Mouse (Mus musculus) brain, embryonic 14.5 days (tissue): ENCODE results near the gene Aox2. TPM values are rescaled to one million over a fixed set of nuclear protein-coding genes. Genes with fewer than 3 reads are reported as not detected.

Experiments used
- DNase-seq: peaks from one replicate; pipeline ENCODE4 v3.0.0-alpha.2; 2011; ENCODE audit warnings: low read depth
- CTCF ChIP-seq: fragments of 200-500 bp; IDR thresholded peaks from 2 replicates; pipeline ENCODE4 v1.5.1; 2012; ENCODE audit warnings: inconsistent platforms, mild to moderate bottlenecking, moderate library complexity, borderline replicate concordance; ENCODE audit not compliant: insufficient read depth, insufficient read length; ENCODE audit errors: extremely low read depth
- POLR2A ChIP-seq: fragments of 200-500 bp; IDR thresholded peaks from 2 replicates; pipeline ENCODE4 v1.6.1; 2012; ENCODE audit warnings: mild to moderate bottlenecking, inconsistent platforms, borderline replicate concordance; ENCODE audit not compliant: poor library complexity, insufficient read depth, insufficient read length, severe bottlenecking; ENCODE audit errors: extremely low read depth
- polyA plus RNA-seq: library from polyadenylated mRNA; depleted of rRNA; stranded (reverse); fragments of >200 nt; gene quantifications from 2 replicates; pipeline ENCODE4 v1.2.3, GENCODE M21; 2012

Gene Aox2
- polyA plus RNA-seq, 1 experiment: 0.04 TPM

DNA sequence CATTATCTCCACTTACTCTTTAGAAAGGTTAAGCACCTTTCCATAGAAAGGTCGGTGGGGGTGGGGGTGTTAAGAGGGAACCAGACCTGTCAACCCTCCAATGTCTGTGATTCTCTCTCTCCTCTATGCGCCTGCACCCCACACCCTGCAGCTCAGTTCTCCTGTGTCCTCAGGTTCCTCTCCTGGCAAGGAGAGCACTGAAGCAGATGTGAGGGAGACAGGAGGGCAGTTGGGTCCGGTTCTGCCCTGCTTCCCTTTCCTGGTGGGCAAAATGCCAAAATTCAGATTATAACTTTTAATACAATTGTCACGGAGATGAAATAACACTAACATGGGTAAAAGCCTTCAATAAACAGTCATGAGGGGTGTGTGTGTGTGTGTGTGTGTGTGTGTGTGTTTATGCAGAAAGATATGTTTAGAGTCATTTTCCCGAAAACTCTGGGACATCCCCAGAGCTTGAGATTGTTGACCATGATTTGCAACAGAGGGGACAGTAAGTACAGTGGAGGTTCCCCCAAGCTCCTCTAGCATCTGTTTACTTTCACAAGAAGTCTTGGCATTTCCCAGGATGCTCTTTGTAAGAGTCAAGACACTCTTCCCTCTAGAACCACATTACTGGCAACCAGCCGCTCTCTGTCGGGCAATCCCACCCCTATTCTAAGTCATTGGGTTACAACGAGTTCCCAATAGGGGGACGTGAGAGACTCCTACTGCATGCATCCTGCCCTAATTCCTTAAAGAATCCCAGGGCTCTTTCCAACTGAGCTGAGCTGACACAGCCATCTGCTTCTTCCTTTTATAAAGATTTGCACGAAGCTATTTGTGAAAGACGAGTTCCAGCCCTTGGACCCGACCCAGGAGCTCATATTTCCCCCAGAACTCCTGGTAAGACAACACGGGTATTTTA lies 13.5 kb downstream of the Aox2 start:
- no peak for TF ChIP-seq CTCF
- no peak for TF ChIP-seq POLR2A
- peak; percentile 64 for DNase-seq

DNA sequence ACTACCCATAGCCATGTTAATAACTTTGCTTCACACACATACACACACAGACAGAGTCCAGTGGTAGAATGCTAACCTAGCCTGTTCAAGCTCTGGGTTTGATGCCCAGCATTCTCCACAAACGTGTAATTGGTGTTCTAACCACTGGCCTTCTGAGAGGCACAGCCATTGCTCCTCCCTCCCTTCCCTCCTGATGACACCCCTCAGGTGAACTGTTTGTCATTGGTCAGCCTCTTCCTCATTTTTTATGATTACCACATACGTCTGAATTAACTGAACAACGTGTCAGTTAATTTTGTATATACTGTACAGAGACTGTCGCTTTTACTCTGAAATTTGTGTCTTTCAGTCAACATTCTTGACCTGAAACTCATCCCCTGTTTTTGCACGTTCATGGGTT lies 16.6 kb downstream of the Aox2 start:
- TF ChIP-seq CTCF: no peak
- TF ChIP-seq POLR2A: no peak
- DNase-seq: no peak

GRCm38 (mm10) chr1:58296278-58296677 lies 18.2 kb downstream of the Aox2 start:
- peak; percentile 90 for DNase-seq
- TF ChIP-seq CTCF (peak; percentile 86), POLR2A (no peak)

- TF ChIP-seq POLR2A (no peak), CTCF (no peak)
- no peak for DNase-seq
These were observed 18.7 kb downstream of the Aox2 start for GRCm38 (mm10) chr1:58296821-58297220.

DNA sequence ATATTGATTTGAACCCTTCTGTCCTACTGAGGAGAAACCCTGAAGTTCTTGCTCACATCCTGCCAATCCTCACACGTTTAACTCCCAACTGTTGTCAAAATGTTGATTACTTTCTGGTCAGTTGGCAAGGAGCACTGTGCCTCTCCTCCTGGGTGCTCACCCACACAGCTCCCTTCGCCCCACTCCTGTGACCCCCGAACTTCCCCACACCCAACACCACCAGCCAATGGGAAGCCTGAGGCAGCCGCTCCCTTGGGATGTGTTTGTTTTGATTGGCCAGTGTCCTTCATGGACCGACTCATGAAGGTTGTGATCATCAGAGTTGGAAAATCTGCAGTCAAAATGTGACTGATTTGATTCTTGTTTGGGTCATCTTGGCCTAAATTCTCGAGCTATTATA lies 20.2 kb downstream of the Aox2 start:
- no peak for DNase-seq
- no peak for TF ChIP-seq POLR2A
- TF ChIP-seq CTCF: no peak

GRCm38 (mm10) chr1:58301073-58301472 lies 22.9 kb downstream of the Aox2 start:
- TF ChIP-seq CTCF (no peak), POLR2A (no peak)
- DNase-seq: no peak

DNA sequence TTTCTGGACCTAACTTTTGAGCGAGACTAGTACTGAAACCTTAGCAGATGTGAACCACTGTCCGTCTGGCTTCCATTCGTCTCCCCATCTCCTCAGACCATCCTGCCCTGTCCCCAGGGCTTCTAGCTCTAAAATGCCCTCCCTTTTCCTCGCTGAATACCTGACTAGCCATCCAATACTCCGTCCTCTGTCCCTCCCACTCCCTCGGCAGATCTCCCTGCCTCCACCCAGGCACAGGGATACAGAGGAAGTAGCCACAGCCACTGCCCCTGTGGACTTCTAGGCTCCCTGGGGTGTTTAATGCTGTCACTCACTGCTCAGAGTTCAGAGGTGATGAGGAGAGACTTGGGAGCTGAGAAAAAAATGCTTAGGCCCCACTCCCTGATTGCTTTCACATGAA lies 23.9 kb downstream of the Aox2 start:
- DNase-seq: no peak
- TF ChIP-seq CTCF (no peak), POLR2A (no peak)

- TF ChIP-seq CTCF: no peak
- no peak for TF ChIP-seq POLR2A
- DNase-seq: no peak
These were observed 24.9 kb downstream of the Aox2 start for GRCm38 (mm10) chr1:58303009-58303408.

DNA sequence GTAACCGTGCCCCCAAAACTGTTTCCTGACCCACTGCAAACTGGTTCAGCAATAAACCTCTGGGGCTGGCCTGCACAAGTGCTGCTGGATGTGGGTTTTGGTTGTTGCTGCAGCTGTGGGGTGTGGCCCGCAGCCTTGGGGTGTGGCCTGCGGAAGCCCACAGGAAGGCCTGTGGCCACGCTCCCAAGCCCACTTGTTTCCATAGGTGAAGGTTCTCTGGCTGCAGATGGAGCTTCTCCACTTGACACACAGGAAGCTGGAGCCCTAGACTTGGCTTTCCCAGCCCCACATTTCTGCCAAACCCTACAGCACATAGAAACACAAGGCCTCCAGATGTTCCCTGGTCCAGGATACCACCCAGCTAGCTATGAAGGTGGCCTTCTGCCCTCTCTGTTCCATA lies 25.6 kb downstream of the Aox2 start:
- DNase-seq: no peak
- TF ChIP-seq POLR2A: no peak
- no peak for TF ChIP-seq CTCF

- peak; percentile 19 for DNase-seq
- TF ChIP-seq CTCF (no peak), POLR2A (no peak)
These were observed 26.2 kb downstream of the Aox2 start for GRCm38 (mm10) chr1:58304296-58304695.

DNA sequence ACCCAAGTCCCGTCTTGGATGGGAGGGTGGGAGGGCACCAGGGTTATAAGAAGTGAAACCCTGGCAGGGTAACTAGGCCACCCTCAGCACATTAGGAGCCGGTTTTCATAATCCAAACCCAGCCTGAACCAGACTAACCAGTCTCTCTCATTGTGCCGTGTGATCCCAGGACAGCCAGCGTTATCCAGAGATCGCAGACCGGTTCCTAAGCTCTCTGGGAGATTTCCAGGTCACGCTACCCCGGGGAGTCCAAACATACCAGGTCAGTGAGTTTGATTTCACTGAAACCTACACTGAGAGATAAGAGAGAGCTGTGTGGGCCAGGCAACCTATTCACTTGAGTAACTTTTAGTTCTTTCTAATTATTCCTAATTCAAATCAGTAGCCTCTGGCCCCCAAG lies 29.1 kb downstream of the Aox2 start:
- TF ChIP-seq CTCF: no peak
- TF ChIP-seq POLR2A: no peak
- no peak for DNase-seq

- TF ChIP-seq POLR2A (no peak), CTCF (no peak)
These were observed 30.5 kb downstream of the Aox2 start for GRCm38 (mm10) chr1:58308594-58308993.

More at GRCm38 (mm10) chr1:58308594-58308993, 30.5 kb downstream of the Aox2 start:
- no peak for DNase-seq
